Mouse (Mus musculus) layer of hippocampus, adult 2 months (tissue): ENCODE results near the gene Plscr1. TPM values are rescaled to one million over a fixed set of nuclear protein-coding genes. Genes with fewer than 3 reads are reported as not detected.

Source experiments
- DNase-seq, 2 experiments: peaks; one replicate each; pipeline ENCODE4 v3.0.0; 2022; ENCODE audit warnings: low spot score in 2 of 2
- H3K27ac ChIP-seq: fragments of 200-600 bp; 2 replicates; pipeline ENCODE4 v1.8.1; 2022
- H3K4me3 ChIP-seq: fragments of 200-600 bp; 2 replicates; pipeline ENCODE4 v1.8.1; 2022; ENCODE audit warnings: mild to moderate bottlenecking
- CTCF ChIP-seq: fragments of 200-600 bp; conservative IDR thresholded peaks from 2 replicates; pipeline ENCODE4 v1.8.1; 2022; ENCODE audit warnings: antibody characterized with exemption, mild to moderate bottlenecking, moderate library complexity
- microRNA-seq, 2 experiments: library from miRNA; unstranded; fragments of <30 nt; microRNA quantifications; one replicate each; pipeline ENCODE4 v1.2.0; 2021
- total RNA-seq, 2 experiments: library from RNA; stranded (reverse); gene quantifications; 2 replicates each; pipeline ENCODE4 v1.2.3; 2021

The Plscr1 gene
- total RNA-seq, 2 experiments from 2014 or later, result 1.4 to 1.7 TPM

DNA sequence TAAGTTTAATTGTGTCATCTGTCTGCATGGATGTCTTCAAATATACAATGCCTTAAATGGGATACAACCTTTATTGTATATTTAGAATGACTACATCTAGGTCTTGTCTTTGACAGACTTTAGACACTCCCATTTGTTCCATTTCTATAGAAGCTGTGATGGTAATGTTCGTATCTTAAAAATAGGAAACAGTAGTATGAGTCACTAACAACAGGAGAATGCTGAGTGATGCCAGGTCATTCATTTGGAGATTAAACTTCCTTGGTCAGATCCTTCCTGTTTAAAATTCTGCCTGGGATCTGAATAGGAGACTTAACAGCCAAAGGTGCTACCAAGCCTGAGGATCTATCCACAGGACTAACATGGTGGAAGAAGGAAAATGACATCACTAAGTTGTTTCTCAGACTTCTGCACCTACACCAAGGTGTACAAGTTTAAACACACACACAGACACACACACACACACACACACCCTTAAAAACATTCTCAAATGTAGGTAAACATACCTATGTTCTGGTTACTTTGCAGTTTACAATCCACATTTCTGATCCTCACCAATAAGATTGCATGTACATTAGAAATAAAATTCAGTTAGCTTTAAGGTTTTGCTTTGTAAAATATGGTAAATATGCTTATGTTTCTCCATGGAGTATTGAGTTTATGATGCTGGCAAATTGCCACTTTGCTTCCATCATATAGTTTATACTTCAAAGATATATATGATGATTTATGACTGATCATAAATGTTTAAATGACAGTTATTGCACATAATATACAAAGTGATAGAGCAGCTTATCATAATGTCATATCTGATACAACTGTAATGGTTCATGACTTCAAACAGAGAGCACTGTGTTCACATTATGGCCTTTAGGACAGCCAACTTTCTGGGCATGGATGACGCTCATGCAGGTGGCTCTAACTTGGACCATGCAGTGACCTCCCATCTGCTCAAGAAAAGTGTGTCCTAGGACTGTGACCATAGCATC, 44.3 kb downstream of the Plscr1 start:
- Histone ChIP-seq H3K4me3 (no peak overlapping the region), H3K27ac (no peak overlapping the region)
- no peak for TF ChIP-seq CTCF
- no peak for DNase-seq

DNA sequence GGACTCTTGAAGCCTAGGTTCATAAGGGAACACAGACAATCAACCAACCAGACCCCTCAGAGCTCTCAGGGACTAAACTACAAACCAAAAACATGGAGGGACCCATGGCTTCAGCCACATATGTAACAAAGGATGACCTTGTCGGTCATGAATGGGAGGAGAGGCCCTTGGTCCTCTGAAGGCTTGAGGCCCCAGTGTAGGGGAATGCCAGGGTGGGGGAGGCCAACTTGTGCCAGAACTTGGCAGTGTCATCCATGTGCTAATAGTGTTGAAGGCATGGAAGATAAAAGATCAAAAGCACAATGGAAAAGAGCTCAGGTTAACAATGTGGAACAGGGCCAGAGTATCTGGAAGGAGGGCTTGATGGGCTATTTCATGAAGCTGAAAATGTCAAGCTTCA, 48.7 kb downstream of the Plscr1 start:
- no peak for TF ChIP-seq CTCF
- no peak for DNase-seq
- H3K4me3 ChIP-seq, result no peak overlapping the region

DNA sequence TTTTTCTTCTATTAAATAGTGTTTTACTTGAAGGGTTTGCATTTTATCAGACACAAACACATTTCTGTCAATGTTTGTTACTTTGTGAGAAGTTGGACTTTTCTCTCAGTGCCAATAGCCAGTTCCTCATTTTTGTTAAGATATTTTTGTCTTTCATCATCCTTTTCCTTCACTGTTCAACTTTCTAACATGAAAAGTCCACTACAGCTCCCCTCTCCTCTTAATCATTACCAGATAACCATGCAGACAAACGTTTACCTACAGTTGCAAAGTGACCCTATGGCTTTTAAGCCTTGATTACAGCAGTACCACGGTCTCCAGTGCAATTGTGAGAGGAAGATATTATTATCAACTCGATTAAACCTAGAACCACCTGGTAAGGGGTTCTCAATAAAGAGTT, 51.7 kb downstream of the Plscr1 start:
- H3K27ac ChIP-seq, result no peak overlapping the region
- no peak for TF ChIP-seq CTCF
- DNase-seq, result no peak

More for the DNA sequence above, 48.7 kb downstream of the Plscr1 start:
- no peak overlapping the region for H3K27ac ChIP-seq

DNA sequence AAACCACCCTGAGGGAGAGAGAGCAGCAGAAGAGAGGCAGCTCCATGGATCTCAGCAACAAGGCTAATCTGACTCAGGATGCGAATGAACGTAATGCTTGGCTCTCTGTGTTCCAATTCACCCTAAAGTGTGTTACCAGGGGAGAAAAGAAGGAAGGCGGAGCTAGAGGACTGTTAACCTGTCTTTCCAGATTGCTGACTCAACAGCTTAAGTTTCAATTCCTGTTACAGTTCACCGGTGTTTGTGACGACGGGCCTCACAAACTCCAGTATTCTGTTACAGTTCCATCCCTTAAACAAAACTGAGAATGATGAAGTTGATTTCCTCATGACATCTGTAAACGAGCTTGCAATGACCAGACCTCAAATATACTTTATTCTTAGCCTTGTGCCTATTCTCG, 55.5 kb downstream of the Plscr1 start:
- H3K27ac ChIP-seq, result no peak overlapping the region
- no peak for DNase-seq
- no peak for TF ChIP-seq CTCF
- no peak overlapping the region for H3K4me3 ChIP-seq

More for the DNA sequence above, 51.7 kb downstream of the Plscr1 start:
- H3K4me3 ChIP-seq, result no peak overlapping the region

DNA sequence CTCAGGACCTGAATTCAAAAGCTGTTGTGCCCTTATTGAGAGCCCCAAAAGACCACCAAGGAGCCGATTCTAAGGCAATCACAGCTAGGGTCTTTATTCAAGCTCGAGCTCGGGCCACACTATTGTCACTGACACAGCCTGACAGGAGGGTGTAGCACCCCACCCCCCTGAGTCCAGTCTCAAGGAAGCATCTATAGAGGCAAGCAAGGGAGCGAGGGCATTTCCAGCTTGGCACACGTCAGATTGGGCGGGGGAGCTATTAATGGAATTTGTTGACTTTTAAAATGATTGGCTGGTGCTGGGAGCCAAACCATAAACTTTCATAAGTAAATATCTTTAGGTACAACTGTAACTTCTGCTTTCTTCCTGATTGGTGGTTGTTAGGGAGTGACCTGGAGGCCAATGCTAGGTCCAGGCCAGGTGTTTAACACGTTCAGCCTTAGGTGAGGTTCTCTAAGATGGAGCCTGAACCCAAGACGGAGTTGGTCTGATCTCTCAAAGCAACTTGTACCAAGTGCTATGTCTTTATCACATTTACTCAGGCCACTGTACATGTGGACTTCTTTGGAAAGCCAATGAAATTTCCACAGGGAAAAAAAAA, 56.2 kb downstream of the Plscr1 start:
- no peak for TF ChIP-seq CTCF
- H3K4me3 ChIP-seq, result no peak overlapping the region
- no peak overlapping the region for H3K27ac ChIP-seq
- no peak for DNase-seq

DNA sequence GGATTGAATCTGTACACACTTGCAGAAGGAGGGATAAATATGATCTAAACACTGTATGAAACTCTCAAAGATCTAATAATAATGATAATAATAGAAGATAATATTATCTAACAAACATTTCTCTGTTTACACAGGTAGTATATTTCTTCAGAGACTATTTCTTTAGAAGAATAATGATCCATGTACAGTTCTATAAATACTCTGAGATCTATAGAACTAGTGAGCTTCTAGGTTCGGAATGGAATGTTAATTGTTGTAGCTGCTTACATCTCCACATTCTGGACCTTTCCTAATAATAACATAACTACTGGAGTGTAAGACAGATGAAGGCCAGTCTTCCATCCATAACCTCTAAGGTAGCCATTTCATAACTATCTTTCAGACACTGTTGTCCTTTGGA, 59.5 kb downstream of the Plscr1 start, which contains the start of gene 1700057G04Rik:
Gene 1700057G04Rik (plus strand): TSS at position 301 of the 400 bp plus-strand sequence.
- TF ChIP-seq CTCF, result no peak
- Histone ChIP-seq H3K27ac (no peak within 1 kb of the TSS), H3K4me3 (no peak within 1 kb of the TSS)
- DNase-seq, result no peak

DNA sequence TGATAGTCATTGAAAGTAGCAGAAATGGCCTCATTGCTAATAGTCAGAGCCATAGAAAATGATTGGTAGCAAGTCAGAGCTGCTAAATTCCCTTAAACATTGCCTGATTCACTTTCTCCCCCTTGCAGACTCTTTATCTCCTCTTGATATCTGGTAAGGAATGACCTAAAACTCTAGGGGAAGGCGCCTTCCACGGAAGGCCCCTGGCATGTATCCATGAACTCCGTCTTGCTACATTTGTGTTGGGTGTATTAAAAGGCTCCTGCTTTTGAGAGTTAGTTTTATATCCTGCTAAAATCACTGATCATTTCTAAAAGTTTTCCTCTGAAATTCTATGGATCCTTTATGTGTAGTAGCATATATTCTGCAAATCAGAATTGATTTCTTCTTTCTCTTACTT, 67.2 kb downstream of the Plscr1 start:
- DNase-seq, result no peak
- H3K27ac ChIP-seq, result no peak overlapping the region
- TF ChIP-seq CTCF, result no peak
- no peak overlapping the region for H3K4me3 ChIP-seq

Small RNAs within 50 kb of the gene (microRNA-seq; reads per million reads assigned to microRNA genes)
- 0 reads per million in 2 experiments for gene Mir6386

Other genes with a start within 250 kb of the Plscr1 start
- not detected for gene Plscr5, start 56.8 kb upstream of the Plscr1 start, total RNA-seq
- gene Plscr2, start 25.9 kb downstream of the Plscr1 start, total RNA-seq, result 1 to 10 TPM; 2.6 to 3.1 TPM
- gene 1700057G04Rik, start 59.6 kb downstream of the Plscr1 start, total RNA-seq, result not detected
- gene Plscr4, start 207.6 kb downstream of the Plscr1 start, total RNA-seq, result 1 to 10 TPM; 3.7 to 4.0 TPM